Mouse (Mus musculus) CH12.LX (cell line): Measurements from ENCODE around the gene Rnf185.

ENCODE experiments used
- BHLHE40 ChIP-seq: IDR thresholded peaks from 2 replicates; pipeline ENCODE4 v1.6.1; 2011; ENCODE audit warnings: mild to moderate bottlenecking, low read depth, low read length, improper control_type of control experiment
- CTCF ChIP-seq, 2 experiments: IDR thresholded peaks in 1 of 2; conservative IDR thresholded peaks in 1 of 2; 2 replicates each; pipeline ENCODE4 v1.5.1; 2011 to 2012; ENCODE audit warnings: low read depth in 2 of 2, low read length in 2 of 2, improper control_type of control experiment in 1 of 2, inconsistent platforms in 1 of 2, mild to moderate bottlenecking in 1 of 2, moderate library complexity in 1 of 2
- ETS1 ChIP-seq: conservative IDR thresholded peaks from 2 replicates; pipeline ENCODE4 v1.6.1; 2012; ENCODE audit warnings: low read depth, mild to moderate bottlenecking, inconsistent platforms, low read length, improper control_type of control experiment, moderate library complexity
- MAZ ChIP-seq: IDR thresholded peaks from 2 replicates; pipeline ENCODE4 v1.6.1; 2012; ENCODE audit warnings: low read depth, mild to moderate bottlenecking, inconsistent platforms, low read length, improper control_type of control experiment, moderate library complexity
- USF1 ChIP-seq: IDR thresholded peaks from 2 replicates; pipeline ENCODE4 v1.6.1; 2014; ENCODE audit warnings: low read depth, mild to moderate bottlenecking, inconsistent platforms, low read length, improper control_type of control experiment

DNA sequence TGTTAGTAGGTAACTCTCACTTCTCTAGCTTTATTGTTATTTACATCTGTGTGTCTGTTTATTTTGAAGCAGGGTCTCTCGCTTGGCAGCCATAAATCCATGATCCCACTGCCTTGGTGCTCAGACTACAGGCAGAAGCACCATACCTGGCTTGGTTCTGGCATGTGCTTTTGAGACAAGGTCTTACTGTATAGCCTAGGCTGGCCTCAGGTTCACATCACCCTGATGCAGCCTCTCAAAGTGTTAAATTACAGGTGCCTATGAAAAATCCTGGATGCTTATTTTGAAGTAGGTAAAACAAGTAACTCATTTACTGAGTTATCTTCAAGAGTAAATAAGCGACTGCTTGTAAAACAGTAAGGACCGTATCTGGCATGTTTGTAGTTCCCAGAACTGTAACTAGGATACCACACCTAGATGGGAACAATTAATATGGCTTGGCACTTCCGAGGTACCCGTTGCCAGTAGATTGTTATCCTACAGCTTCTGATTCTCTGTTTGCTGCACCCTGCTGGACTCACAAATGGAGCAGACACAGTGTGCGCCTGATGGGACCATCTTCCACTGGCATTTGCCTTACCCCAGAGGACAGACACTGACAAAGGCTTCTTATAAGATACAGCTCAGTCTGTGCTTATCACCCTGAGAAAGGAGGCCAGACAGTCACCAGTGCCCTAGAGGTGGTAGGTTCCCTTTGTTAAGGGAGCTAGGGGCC, 64.5 kb downstream of the Rnf185 start:
- TF ChIP-seq BHLHE40 (no peak), USF1 (no peak), ETS1 (no peak), MAZ (no peak), CTCF (conservative IDR thresholded peaks at IDR 0.05 in 1 of 2, IDR thresholded peaks at IDR 0.05 in 1 of 2; ENCODE audit: low read depth in 2 of 2, low read length in 2 of 2) (no peak)
